Mouse (Mus musculus): ENCODE data around the gene Arid1b. TPM values are rescaled to one million over a fixed set of nuclear protein-coding genes. Genes with fewer than 3 reads are reported as not detected.
"Not testable (repeated sequence)": the region's sequence is repeated elsewhere in the genome, so short reads cannot be mapped to it uniquely, and the experiment has no call there.

Arid1b gene
- polyA plus RNA-seq, 1 experiment, result 9.1 TPM

- Histone ChIP-seq H3K79me3 (ENCODE audit: low read depth) (peaks cover 33% of the 10 kb centered on the region), H3K36me3 (ENCODE audit: control insufficient read depth, insufficient read depth) (no peaks in the 10 kb centered on the region), H3K4me3 (ENCODE audit: insufficient read depth, poor library complexity, severe bottlenecking) (no peak overlapping the region), H3ac (ENCODE audit: control insufficient read depth, insufficient read length, low read depth) (no peak overlapping the region), H3K79me2 (ENCODE audit: control insufficient read depth, insufficient read depth) (peaks cover 85% of the 10 kb centered on the region), H3K27me3 (ENCODE audit: control insufficient read depth, insufficient read depth, insufficient read length) (no peaks in the 10 kb centered on the region)
- no peak for TF ChIP-seq MAX (IDR thresholded peaks at IDR 0.05)
- no peak for TF ChIP-seq CTCF (IDR thresholded peaks at IDR 0.05; ENCODE audit: control insufficient read depth, insufficient read depth, insufficient read length)
- no peak for TF ChIP-seq USF1 (IDR thresholded peaks at IDR 0.05; ENCODE audit: low read depth)
- no peak for TF ChIP-seq CEBPB (IDR thresholded peaks at IDR 0.05; ENCODE audit: low read depth)
- TF ChIP-seq MYOG (IDR thresholded peaks at IDR 0.05; ENCODE audit: control insufficient read depth, extremely low read depth, insufficient read length), result no peak
- TF ChIP-seq MYOD1 (IDR thresholded peaks at IDR 0.05; ENCODE audit: control insufficient read depth, insufficient read length, low read depth), result no peak
- no peak for TF ChIP-seq FOSL1 (IDR thresholded peaks at IDR 0.05; ENCODE audit: insufficient read depth, low read length, poor library complexity, severe bottlenecking)
Observed at GRCm38 (mm10) chr17:5083497-5083896, 89.4 kb downstream of the Arid1b start.

GRCm38 (mm10) chr17:5084139-5084538 is 90.0 kb downstream of the Arid1b start:
- H3K79me2 ChIP-seq (ENCODE audit: control insufficient read depth, insufficient read depth), result peaks cover 85% of the 10 kb centered on the region
- no peak overlapping the region for H3K4me3 ChIP-seq (ENCODE audit: insufficient read depth, poor library complexity, severe bottlenecking)
- peaks cover 32% of the 10 kb centered on the region for H3K79me3 ChIP-seq (ENCODE audit: low read depth)
- TF ChIP-seq CEBPB (IDR thresholded peaks at IDR 0.05; ENCODE audit: low read depth), result no peak
- TF ChIP-seq MAX (IDR thresholded peaks at IDR 0.05), result no peak
- no peak for TF ChIP-seq FOSL1 (IDR thresholded peaks at IDR 0.05; ENCODE audit: insufficient read depth, low read length, poor library complexity, severe bottlenecking)
- TF ChIP-seq MYOD1 (IDR thresholded peaks at IDR 0.05; ENCODE audit: control insufficient read depth, insufficient read length, low read depth), result no peak
- no peak overlapping the region for H3ac ChIP-seq (ENCODE audit: control insufficient read depth, insufficient read length, low read depth)
- no peaks in the 10 kb centered on the region for H3K27me3 ChIP-seq (ENCODE audit: control insufficient read depth, insufficient read depth, insufficient read length)
- no peaks in the 10 kb centered on the region for H3K36me3 ChIP-seq (ENCODE audit: control insufficient read depth, insufficient read depth)

DNA sequence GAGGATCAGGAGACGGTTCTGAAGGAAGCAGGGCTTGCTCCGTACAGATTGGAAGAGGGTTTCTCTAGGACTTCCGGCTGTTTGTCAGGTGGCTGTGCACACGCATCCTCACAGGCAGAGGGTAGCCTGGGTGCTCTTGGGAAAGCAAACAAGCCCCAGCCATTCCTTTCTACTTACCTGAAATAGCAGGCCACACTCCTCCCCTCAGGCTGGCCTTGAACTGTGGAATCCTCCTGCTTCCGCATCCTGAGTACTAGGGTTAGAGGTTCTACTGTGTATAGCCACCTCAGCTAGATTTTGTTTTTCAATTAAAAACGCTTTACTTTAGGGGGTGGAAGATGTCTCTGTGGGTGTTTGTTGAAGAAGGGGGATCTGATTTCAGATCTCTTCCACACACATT is 90.9 kb downstream of the Arid1b start:
- Histone ChIP-seq H3K4me3 (ENCODE audit: insufficient read depth, poor library complexity, severe bottlenecking) (no peak overlapping the region), H3K79me3 (ENCODE audit: low read depth) (peaks cover 38% of the 10 kb centered on the region), H3ac (ENCODE audit: control insufficient read depth, insufficient read length, low read depth) (no peak overlapping the region), H3K27me3 (ENCODE audit: control insufficient read depth, insufficient read depth, insufficient read length) (no peaks in the 10 kb centered on the region), H3K36me3 (ENCODE audit: control insufficient read depth, insufficient read depth) (no peaks in the 10 kb centered on the region), H3K79me2 (ENCODE audit: control insufficient read depth, insufficient read depth) (peaks cover 86% of the 10 kb centered on the region)
- TF ChIP-seq MYOD1 (IDR thresholded peaks at IDR 0.05; ENCODE audit: control insufficient read depth, insufficient read length, low read depth), result no peak
- TF ChIP-seq MAX (IDR thresholded peaks at IDR 0.05), result no peak
- no peak for TF ChIP-seq CTCF (IDR thresholded peaks at IDR 0.05; ENCODE audit: control insufficient read depth, insufficient read depth, insufficient read length)
- TF ChIP-seq FOSL1 (IDR thresholded peaks at IDR 0.05; ENCODE audit: insufficient read depth, low read length, poor library complexity, severe bottlenecking), result no peak
- TF ChIP-seq USF1 (IDR thresholded peaks at IDR 0.05; ENCODE audit: low read depth), result no peak

DNA sequence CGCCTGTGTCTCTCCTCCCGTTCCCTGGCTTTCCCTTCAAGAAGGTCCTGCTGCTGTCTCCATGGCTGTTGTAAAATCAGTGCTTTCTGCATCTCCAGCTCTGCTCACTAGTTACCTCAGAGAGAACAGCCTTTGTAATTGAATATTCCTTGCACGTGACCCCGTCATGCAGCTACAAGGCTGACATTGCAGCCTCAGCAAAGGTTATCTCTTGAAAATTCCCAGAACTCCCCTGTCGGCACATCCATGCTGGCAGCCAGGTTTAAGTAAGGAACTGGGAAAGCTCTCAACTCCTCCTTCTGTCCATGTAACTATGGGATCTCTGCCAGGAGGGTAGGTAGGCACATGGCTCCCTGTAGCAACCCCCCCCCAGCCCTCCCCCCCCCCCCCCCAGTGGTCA is 91.8 kb downstream of the Arid1b start:
- Histone ChIP-seq H3K79me2 (ENCODE audit: control insufficient read depth, insufficient read depth) (peaks cover 85% of the 10 kb centered on the region), H3K79me3 (ENCODE audit: low read depth) (peaks cover 36% of the 10 kb centered on the region), H3K27me3 (ENCODE audit: control insufficient read depth, insufficient read depth, insufficient read length) (no peaks in the 10 kb centered on the region), H3K36me3 (ENCODE audit: control insufficient read depth, insufficient read depth) (no peaks in the 10 kb centered on the region), H3K4me3 (ENCODE audit: insufficient read depth, poor library complexity, severe bottlenecking) (no peak overlapping the region), H3ac (ENCODE audit: control insufficient read depth, insufficient read length, low read depth) (no peak overlapping the region)
- TF ChIP-seq MAX (IDR thresholded peaks at IDR 0.05) (no peak), MYOD1 (IDR thresholded peaks at IDR 0.05; ENCODE audit: control insufficient read depth, insufficient read length, low read depth) (no peak), CTCF (IDR thresholded peaks at IDR 0.05; ENCODE audit: control insufficient read depth, insufficient read depth, insufficient read length) (no peak), USF1 (IDR thresholded peaks at IDR 0.05; ENCODE audit: low read depth) (no peak), MYOG (IDR thresholded peaks at IDR 0.05; ENCODE audit: control insufficient read depth, extremely low read depth, insufficient read length) (no peak), CEBPB (IDR thresholded peaks at IDR 0.05; ENCODE audit: low read depth) (no peak), FOSL1 (IDR thresholded peaks at IDR 0.05; ENCODE audit: insufficient read depth, low read length, poor library complexity, severe bottlenecking) (no peak)

DNA sequence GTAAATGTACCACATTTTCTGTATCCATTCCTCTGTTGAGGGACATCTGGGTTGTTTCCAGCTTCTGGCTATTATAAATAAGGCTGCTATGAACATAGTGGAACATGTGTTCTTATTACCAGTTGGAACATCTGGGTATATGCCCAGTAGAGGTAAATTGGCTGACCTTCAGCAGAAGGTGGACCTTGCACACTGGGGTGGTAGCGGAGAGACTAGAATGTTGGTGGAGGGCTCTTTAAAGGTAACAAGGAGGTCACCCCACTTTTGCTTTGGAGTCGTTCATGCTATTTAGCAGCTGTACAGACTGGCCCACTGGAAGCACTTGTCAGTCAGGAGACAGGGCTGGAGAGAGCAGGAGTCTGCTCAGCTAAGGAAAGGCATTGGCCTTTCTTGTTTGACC is 94.1 kb downstream of the Arid1b start:
- not testable (repeated sequence) for H3ac ChIP-seq (ENCODE audit: control insufficient read depth, insufficient read length, low read depth); H3K36me3 ChIP-seq (ENCODE audit: control insufficient read depth, insufficient read depth); H3K27me3 ChIP-seq (ENCODE audit: control insufficient read depth, insufficient read depth, insufficient read length); H3K4me3 ChIP-seq (ENCODE audit: insufficient read depth, poor library complexity, severe bottlenecking)
- Histone ChIP-seq H3K79me3 (ENCODE audit: low read depth) (peaks cover 38% of the 10 kb centered on the region), H3K79me2 (ENCODE audit: control insufficient read depth, insufficient read depth) (peaks cover 85% of the 10 kb centered on the region)

GRCm38 (mm10) chr17:5088822-5089221 is 94.7 kb downstream of the Arid1b start:
- TF ChIP-seq MAX (IDR thresholded peaks at IDR 0.05) (no peak), CEBPB (IDR thresholded peaks at IDR 0.05; ENCODE audit: low read depth) (no peak), MYOD1 (IDR thresholded peaks at IDR 0.05; ENCODE audit: control insufficient read depth, insufficient read length, low read depth) (no peak), USF1 (IDR thresholded peaks at IDR 0.05; ENCODE audit: low read depth) (no peak), FOSL1 (IDR thresholded peaks at IDR 0.05; ENCODE audit: insufficient read depth, low read length, poor library complexity, severe bottlenecking) (no peak), CTCF (IDR thresholded peaks at IDR 0.05; ENCODE audit: control insufficient read depth, insufficient read depth, insufficient read length) (no peak), MYOG (IDR thresholded peaks at IDR 0.05; ENCODE audit: control insufficient read depth, extremely low read depth, insufficient read length) (no peak)

More at GRCm38 (mm10) chr17:5088822-5089221, 94.7 kb downstream of the Arid1b start:
- Histone ChIP-seq H3K36me3 (ENCODE audit: control insufficient read depth, insufficient read depth) (no peaks in the 10 kb centered on the region), H3K79me2 (ENCODE audit: control insufficient read depth, insufficient read depth) (peaks cover 85% of the 10 kb centered on the region), H3K79me3 (ENCODE audit: low read depth) (peaks cover 39% of the 10 kb centered on the region), H3ac (ENCODE audit: control insufficient read depth, insufficient read length, low read depth) (no peak overlapping the region), H3K4me3 (ENCODE audit: insufficient read depth, poor library complexity, severe bottlenecking) (no peak overlapping the region), H3K27me3 (ENCODE audit: control insufficient read depth, insufficient read depth, insufficient read length) (no peaks in the 10 kb centered on the region)
